Mouse (Mus musculus) granulocyte monocyte progenitor cell, adult 5-6 weeks (primary cell): ENCODE results near the gene Fbxo8. TPM values are rescaled to one million over a fixed set of nuclear protein-coding genes. Genes with fewer than 3 reads are reported as not detected.

Experiments used
- ATAC-seq: replicated peaks from 2 replicates; pipeline ENCODE4 v1.8.0; 2016; ENCODE audit warnings: mild to moderate bottlenecking, moderate TSS enrichment, inconsistent platforms; ENCODE audit not compliant: poor library complexity, severe bottlenecking
- total RNA-seq, 2 experiments: library from RNA; stranded (forward) in 1 of 2; stranded (reverse) in 1 of 2; fragments of 200-712, 200-1000 nt in 1 of 2; fragments of >200 nt in 1 of 2; fragmentation: Nextera tagmentation in 1 of 2; gene quantifications; 2 replicates each; pipeline ENCODE4 v1.2.3; 2014 to 2017

Gene Fbxo8
- total RNA-seq, 2 experiments from 2014 or later = 6.0 to 9.5 TPM

GRCm38 (mm10) chr8:56591502-56591901, 40.6 kb downstream of the Fbxo8 start:
- no peak for ATAC-seq

- ATAC-seq = no peak
These were observed 55.6 kb downstream of the Fbxo8 start for GRCm38 (mm10) chr8:56606481-56606880.

DNA sequence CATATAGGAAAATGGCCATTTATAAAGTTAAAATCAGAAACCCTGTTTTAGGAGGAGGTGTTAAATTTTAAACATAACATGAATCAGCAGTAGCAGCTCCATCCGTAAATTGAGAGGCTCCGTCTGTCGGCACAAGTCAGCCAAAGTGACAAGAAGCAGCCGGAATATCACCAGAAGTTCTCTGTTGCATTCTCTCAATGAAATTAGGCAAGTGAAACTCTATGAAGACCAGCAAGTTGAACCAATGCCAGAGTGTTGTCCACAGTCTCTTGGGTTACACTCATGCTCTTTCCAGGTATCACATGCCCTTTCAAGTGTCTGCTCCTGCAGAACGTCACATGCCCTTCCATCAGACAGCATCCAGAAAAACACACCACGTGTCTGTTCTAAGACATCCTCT, 60.8 kb downstream of the Fbxo8 start:
- ATAC-seq = no peak

DNA sequence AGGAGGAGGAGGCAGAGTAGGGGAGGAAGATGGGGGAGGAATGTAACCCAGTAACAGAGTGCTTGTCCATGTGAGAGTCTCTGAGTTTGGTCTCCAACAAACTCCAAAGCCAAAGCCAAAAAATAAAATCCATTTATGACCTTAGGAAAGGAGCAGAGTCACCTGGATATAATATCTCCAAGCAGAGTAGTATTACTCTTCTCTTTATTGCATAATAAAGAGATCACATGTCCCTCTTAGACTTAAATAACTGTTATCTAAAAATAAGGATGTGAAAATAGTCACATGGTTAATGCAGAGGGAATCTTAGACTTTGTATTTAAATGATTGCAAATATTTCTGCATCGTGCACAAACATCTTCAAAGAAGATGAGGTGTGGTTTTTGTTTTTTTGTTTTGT, 63.3 kb downstream of the Fbxo8 start:
- peak; percentile 61 for ATAC-seq

- peak; percentile 80 for ATAC-seq
These were observed 64.1 kb downstream of the Fbxo8 start for GRCm38 (mm10) chr8:56615005-56615404.

DNA sequence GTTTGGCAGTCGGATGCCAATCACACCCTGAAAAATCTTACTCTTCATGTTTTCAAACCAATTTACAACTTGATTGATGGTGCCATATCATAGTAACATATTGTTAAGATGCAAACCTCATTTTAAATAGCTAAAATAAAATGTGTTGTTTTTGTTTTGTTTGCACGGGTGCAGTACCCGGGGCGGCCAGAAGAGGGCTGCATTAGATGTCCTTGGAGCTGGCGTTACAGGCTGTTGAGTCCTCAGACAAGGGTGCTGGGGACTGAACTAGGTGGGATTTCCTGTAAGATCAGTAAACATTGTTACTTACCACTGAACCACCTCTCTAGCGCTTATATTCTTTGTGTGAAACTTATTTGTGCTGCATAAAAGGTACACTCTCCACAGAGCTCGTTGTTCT, 65.4 kb downstream of the Fbxo8 start:
- ATAC-seq = peak; percentile 73

DNA sequence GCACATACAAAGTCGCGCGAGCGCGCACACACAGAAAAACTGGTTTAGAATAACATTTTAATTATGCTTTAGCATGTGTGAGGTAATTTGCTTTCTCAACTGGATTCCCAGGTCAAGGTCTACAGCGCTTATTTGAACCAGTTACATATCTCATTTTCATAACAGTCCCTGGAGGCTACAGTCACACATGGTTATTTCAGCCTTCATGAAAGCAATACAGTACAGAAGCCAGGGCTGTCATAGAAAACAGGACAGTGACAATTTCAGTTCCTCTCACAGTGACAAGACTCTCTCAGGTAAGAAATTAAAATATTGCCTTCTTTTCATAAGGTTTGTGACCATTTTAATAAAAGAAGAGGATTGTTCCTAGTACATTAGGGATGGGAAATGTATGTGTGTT, 66.4 kb downstream of the Fbxo8 start:
- no peak for ATAC-seq

- no peak for ATAC-seq
These were observed 68.2 kb downstream of the Fbxo8 start for GRCm38 (mm10) chr8:56619056-56619455.

- ATAC-seq = no peak
These were observed 68.7 kb downstream of the Fbxo8 start for GRCm38 (mm10) chr8:56619571-56619970.

DNA sequence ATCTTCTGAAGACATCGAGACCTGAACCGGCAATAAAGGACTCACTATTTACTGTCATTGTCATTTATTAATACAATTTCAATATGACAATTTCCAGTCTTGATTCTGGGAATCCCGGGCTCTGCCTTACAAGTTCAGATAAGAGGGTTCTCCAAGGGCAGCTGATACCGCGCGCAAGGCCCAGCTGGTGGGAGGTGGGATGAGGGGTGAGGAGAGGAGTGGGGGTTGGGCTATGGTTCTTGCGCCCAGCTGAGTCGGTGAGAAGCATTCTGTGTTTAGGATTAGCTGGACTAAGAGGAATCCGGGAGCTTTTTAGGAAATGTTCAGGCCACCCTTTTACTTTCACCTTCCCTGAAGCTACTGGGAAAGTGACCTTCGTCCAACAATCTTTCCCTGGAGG, 69.8 kb downstream of the Fbxo8 start:
- no peak for ATAC-seq

DNA sequence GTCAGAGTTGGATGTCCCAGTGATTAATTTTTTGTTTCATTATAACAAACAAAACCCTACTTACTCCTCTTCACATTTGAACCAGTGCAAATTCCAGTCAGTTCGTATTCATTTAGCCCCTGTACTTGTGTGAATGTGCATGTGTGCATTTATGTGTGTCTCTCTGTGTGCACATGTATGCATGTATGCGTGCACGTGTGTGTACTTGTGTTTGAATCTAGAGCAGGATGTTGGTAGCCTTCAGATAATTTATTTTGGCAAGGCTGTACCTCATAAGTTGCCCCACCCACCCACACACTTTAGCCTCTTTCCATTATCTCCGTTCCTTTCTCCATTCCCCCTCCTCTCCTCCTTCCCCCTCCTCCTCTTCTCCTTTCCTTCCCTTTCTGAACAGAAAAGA, 70.2 kb downstream of the Fbxo8 start:
- ATAC-seq = no peak

- ATAC-seq = no peak
These were observed 71.7 kb downstream of the Fbxo8 start for GRCm38 (mm10) chr8:56622470-56623024.

- ATAC-seq = no peak
These were observed 72.5 kb downstream of the Fbxo8 start for GRCm38 (mm10) chr8:56623346-56623745.

- ATAC-seq = no peak
These were observed 78.3 kb downstream of the Fbxo8 start for GRCm38 (mm10) chr8:56629160-56629559.

- ATAC-seq = no peak
These were observed 88.4 kb downstream of the Fbxo8 start for GRCm38 (mm10) chr8:56639277-56639676.

Other genes starting within 250 kb of the Fbxo8 start
- 47.2 and 56.2 TPM in 2 replicates for gene Cep44, start within 50 bp of the Fbxo8 start, total RNA-seq (2014; fragmentation: Nextera tagmentation)
- 55.1 and 58.4 TPM in 2 replicates for gene Cep44, start within 50 bp of the Fbxo8 start, total RNA-seq (2017)